Mouse (Mus musculus): ENCODE measurements at regions not wholly inside any gene's neighbourhood (a gene's known extent, or its start where the extent isn't known, plus 50 kb on each side); places are given as distances from the start of the nearest gene placed in this dataset.

- Histone ChIP-seq H3K4me1 (ENCODE audit: control insufficient read depth, insufficient read depth, low read length) (no peaks in the 10 kb centered on the region), H3K27ac (ENCODE audit: insufficient read depth, low read depth, low read length) (no peak overlapping the region), H3K4me3 (ENCODE audit: insufficient read depth, low read length) (no peak overlapping the region)
- TF ChIP-seq POLR2A (IDR thresholded peaks at IDR 0.05; ENCODE audit: borderline replicate concordance, low read depth, low read length) (no peak), CTCF (IDR thresholded peaks at IDR 0.05; ENCODE audit: low read depth, low read length) (no peak)
Measured at GRCm38 (mm10) chr8:34319719-34320118, 208.2 kb upstream of the Gm10131 start.

DNA sequence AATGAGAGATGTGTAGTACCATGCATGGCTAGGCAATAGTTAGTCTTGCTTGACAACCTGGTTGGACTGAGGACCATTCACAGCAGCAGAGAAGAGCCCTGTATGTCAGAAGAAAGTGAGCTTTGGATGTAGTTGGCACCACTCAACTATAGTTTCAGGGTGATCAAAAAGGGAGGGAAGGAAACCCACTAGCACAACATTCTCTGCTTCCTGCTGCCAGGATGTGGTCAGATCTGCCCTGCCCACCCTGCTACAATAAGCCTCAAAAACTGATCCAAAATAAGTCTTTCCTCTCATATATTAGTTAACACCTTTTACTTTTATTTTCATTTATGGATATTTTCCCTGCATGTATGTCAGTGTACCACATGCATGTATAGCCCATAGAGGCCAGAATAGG, 203.7 kb upstream of the Gm10131 start:
- H3K4me1 ChIP-seq (ENCODE audit: control insufficient read depth, insufficient read depth, low read length): no peaks in the 10 kb centered on the region
- TF ChIP-seq POLR2A (IDR thresholded peaks at IDR 0.05; ENCODE audit: borderline replicate concordance, low read depth, low read length): no peak
- TF ChIP-seq CTCF (IDR thresholded peaks at IDR 0.05; ENCODE audit: low read depth, low read length): no peak
- no peak overlapping the region for H3K4me3 ChIP-seq (ENCODE audit: insufficient read depth, low read length)
- no peak overlapping the region for H3K27ac ChIP-seq (ENCODE audit: insufficient read depth, low read depth, low read length)

- Histone ChIP-seq H3K27ac (ENCODE audit: insufficient read depth, low read depth, low read length) (no peak overlapping the region), H3K4me3 (ENCODE audit: insufficient read depth, low read length) (no peak overlapping the region), H3K4me1 (ENCODE audit: control insufficient read depth, insufficient read depth, low read length) (no peaks in the 10 kb centered on the region)
- TF ChIP-seq CTCF (IDR thresholded peaks at IDR 0.05; ENCODE audit: low read depth, low read length): no peak
Measured at GRCm38 (mm10) chr8:34305542-34306485, 194.3 kb upstream of the Gm10131 start.

DNA sequence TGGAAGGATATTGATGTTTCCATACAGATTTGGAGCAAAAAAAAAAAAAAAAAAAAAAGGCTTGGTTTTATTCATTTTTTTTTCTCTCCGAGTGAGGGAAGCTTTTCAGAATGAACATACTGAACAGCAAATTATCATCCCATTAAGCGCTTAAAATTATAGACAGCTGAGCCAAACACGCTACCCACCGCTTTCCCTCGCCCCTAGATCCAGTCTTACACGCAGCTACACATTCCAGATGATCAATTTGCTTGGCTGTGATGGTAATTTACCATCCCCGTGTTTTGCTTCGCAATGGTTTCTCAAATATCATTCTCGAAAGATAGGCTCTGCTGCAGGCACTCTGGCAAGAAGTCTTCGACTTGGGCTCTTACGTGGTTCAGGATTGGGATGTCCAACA, 192.3 kb upstream of the Gm10131 start:
- no peak for TF ChIP-seq CTCF (IDR thresholded peaks at IDR 0.05; ENCODE audit: low read depth, low read length)
- no peak for TF ChIP-seq POLR2A (IDR thresholded peaks at IDR 0.05; ENCODE audit: borderline replicate concordance, low read depth, low read length)
- Histone ChIP-seq H3K4me1 (ENCODE audit: control insufficient read depth, insufficient read depth, low read length) (no peaks in the 10 kb centered on the region), H3K4me3 (ENCODE audit: insufficient read depth, low read length) (no peak overlapping the region), H3K27ac (ENCODE audit: insufficient read depth, low read depth, low read length) (no peak overlapping the region)

- Histone ChIP-seq H3K4me1 (ENCODE audit: control insufficient read depth, insufficient read depth, low read length) (no peaks in the 10 kb centered on the region), H3K4me3 (ENCODE audit: insufficient read depth, low read length) (no peak overlapping the region), H3K27ac (ENCODE audit: insufficient read depth, low read depth, low read length) (no peak overlapping the region)
- TF ChIP-seq POLR2A (IDR thresholded peaks at IDR 0.05; ENCODE audit: borderline replicate concordance, low read depth, low read length) (no peak), CTCF (IDR thresholded peaks at IDR 0.05; ENCODE audit: low read depth, low read length) (no peak)
Measured at GRCm38 (mm10) chr8:34300331-34300903, 188.9 kb upstream of the Gm10131 start.

GRCm38 (mm10) chr8:34294721-34295120, 183.2 kb upstream of the Gm10131 start:
- TF ChIP-seq CTCF (IDR thresholded peaks at IDR 0.05; ENCODE audit: low read depth, low read length) (no peak), POLR2A (IDR thresholded peaks at IDR 0.05; ENCODE audit: borderline replicate concordance, low read depth, low read length) (no peak)
- H3K27ac ChIP-seq (ENCODE audit: insufficient read depth, low read depth, low read length): no peak overlapping the region
- peaks cover 2% of the 10 kb centered on the region for H3K4me1 ChIP-seq (ENCODE audit: control insufficient read depth, insufficient read depth, low read length)
- no peak overlapping the region for H3K4me3 ChIP-seq (ENCODE audit: insufficient read depth, low read length)

GRCm38 (mm10) chr8:34290670-34291069, 179.1 kb upstream of the Gm10131 start:
- H3K4me3 ChIP-seq (ENCODE audit: insufficient read depth, low read length): no peak overlapping the region
- no peak overlapping the region for H3K27ac ChIP-seq (ENCODE audit: insufficient read depth, low read depth, low read length)
- TF ChIP-seq POLR2A (IDR thresholded peaks at IDR 0.05; ENCODE audit: borderline replicate concordance, low read depth, low read length) (no peak), CTCF (IDR thresholded peaks at IDR 0.05; ENCODE audit: low read depth, low read length) (no peak)
- peaks cover 9% of the 10 kb centered on the region for H3K4me1 ChIP-seq (ENCODE audit: control insufficient read depth, insufficient read depth, low read length)

- peaks cover 11% of the 10 kb centered on the region for H3K4me1 ChIP-seq (ENCODE audit: control insufficient read depth, insufficient read depth, low read length)
- H3K27ac ChIP-seq (ENCODE audit: insufficient read depth, low read depth, low read length): no peak overlapping the region
- TF ChIP-seq CTCF (IDR thresholded peaks at IDR 0.05; ENCODE audit: low read depth, low read length) (no peak), POLR2A (IDR thresholded peaks at IDR 0.05; ENCODE audit: borderline replicate concordance, low read depth, low read length) (no peak)
- H3K4me3 ChIP-seq (ENCODE audit: insufficient read depth, low read length): no peak overlapping the region
Measured at GRCm38 (mm10) chr8:34287801-34288200, 176.3 kb upstream of the Gm10131 start.

DNA sequence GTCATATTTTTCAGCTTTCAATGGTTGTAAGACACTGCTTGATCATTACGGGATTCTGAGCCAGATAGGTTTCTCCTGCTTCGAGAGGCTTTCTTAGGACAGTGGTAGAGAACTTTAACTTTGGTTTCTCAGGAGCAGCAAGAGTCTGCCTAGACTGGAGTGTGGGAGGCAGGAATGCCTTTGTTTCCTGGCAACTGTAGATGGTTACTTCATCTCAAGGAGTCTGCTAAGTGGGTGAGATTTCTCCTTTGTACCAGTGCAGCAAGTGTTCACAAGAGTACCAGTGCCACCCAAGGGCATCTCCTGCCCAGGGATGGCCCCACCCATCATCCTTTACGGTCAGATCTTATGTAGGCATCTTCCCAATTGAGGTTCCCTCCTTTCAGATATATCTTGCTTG, 173.0 kb upstream of the Gm10131 start:
- TF ChIP-seq POLR2A (IDR thresholded peaks at IDR 0.05; ENCODE audit: borderline replicate concordance, low read depth, low read length) (no peak), CTCF (IDR thresholded peaks at IDR 0.05; ENCODE audit: low read depth, low read length) (no peak)
- peaks cover 16% of the 10 kb centered on the region for H3K4me1 ChIP-seq (ENCODE audit: control insufficient read depth, insufficient read depth, low read length)
- H3K4me3 ChIP-seq (ENCODE audit: insufficient read depth, low read length): no peak overlapping the region
- H3K27ac ChIP-seq (ENCODE audit: insufficient read depth, low read depth, low read length): no peak overlapping the region

DNA sequence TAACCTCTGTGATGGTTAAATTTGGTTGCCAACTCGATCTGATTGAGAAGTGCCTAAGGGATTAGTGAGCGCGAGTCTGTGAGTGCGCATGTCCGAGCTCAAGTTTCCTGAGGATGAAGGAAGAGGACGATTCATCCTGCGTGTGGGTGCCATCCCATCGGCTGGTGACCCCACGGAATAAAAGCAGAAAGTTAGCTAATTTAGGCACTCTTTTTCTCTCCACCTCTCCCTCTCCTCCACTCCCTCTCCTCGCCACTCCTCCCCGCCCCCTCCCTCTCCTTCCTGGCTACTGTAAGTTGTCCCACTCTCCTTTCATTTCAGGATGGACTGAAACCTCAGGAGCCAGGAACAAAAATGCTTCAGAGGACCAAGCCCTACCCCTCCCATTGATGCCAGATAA, 168.9 kb upstream of the Gm10131 start:
- Histone ChIP-seq H3K4me3 (ENCODE audit: insufficient read depth, low read length) (no peak overlapping the region), H3K27ac (ENCODE audit: insufficient read depth, low read depth, low read length) (no peak overlapping the region)
- TF ChIP-seq POLR2A (IDR thresholded peaks at IDR 0.05; ENCODE audit: borderline replicate concordance, low read depth, low read length) (no peak), CTCF (IDR thresholded peaks at IDR 0.05; ENCODE audit: low read depth, low read length) (no peak)

More for the DNA sequence above, 168.9 kb upstream of the Gm10131 start:
- peaks cover 22% of the 10 kb centered on the region for H3K4me1 ChIP-seq (ENCODE audit: control insufficient read depth, insufficient read depth, low read length)
